ENCODE assay signal across 10 mouse cellular contexts in genomic region chr12:99899991-99900390, GRCm38 (mm10). TPM values are rescaled to one million over a fixed set of nuclear protein-coding genes. Genes with fewer than 3 reads are reported as not detected.
DNase-seq lines count a peak whose midpoint lies in the region; ATAC-seq and TF ChIP-seq lines count a peak whose summit lies in the region.
"Had no signal": no experiment of that assay in that cellular context is flagged by ENCODE, and none has a peak within 500 bp of the region (broad histone marks: within the 10 kb centered on the region; RNA-seq: fewer than 3 reads in every experiment).

No protein-coding gene starts in this region.

- H3K36me3 ChIP-seq in kidney, adult 2 months (ENCODE audit: control insufficient read depth, insufficient read depth, low read length): no peaks in the 10 kb centered on the region

- no peak for ATAC-seq in erythroid progenitor cell, adult 5-6 weeks (replicated peaks; ENCODE audit: low FRiP score, poor library complexity, severe bottlenecking)
- ATAC-seq: hindbrain, embryonic 16.5 days had no signal

- H3K27me3 ChIP-seq in kidney, adult 2 months (replicated peaks; ENCODE audit: control insufficient read depth, insufficient read depth, low read length): no peaks in the 10 kb centered on the region
- H3K27me3 ChIP-seq: forebrain, embryonic 12.5 days had no signal

- no peak overlapping the region for H3K4me3 ChIP-seq in kidney, adult 2 months (ENCODE audit: insufficient read depth, low read depth, low read length)
- H3K4me3 ChIP-seq: forebrain, embryonic 12.5 days had no signal

- TF ChIP-seq CTCF in kidney, adult 2 months (conservative IDR thresholded peaks at IDR 0.05; ENCODE audit: insufficient read depth, insufficient read length, low read depth, low read length): peak; percentile 36

- no peak overlapping the region for H3K27ac ChIP-seq in kidney, adult 2 months (ENCODE audit: insufficient read depth, low read depth, low read length)
- H3K27ac ChIP-seq: forebrain, embryonic 12.5 days had no signal

- TF ChIP-seq POLR2A in kidney, adult 2 months (IDR thresholded peaks at IDR 0.05; ENCODE audit: low read depth, low read length): no peak

- DNase-seq in kidney, adult 2 months: no peak
- DNase-seq in kidney, adult 11 months: no peak
- DNase-seq in 416B (ENCODE audit: low read depth): peak; percentile 25
- DNase-seq in B cell, adult 2 months: peak; percentile 31 to 38
- DNase-seq in induced T-regulatory cell, adult 2 months (ENCODE audit: low read depth): peak; percentile 26
- DNase-seq in ovary, postnatal 36 days (ENCODE audit: low spot score): no peak
- DNase-seq: right cerebral cortex, postnatal 14 days had no signal

- peaks cover 2% of the 10 kb centered on the region; the same call in 1 of the 2 replicates for H3K4me1 ChIP-seq in kidney, adult 2 months (ENCODE audit: control insufficient read depth, insufficient read depth, low read length)
- H3K4me1 ChIP-seq: forebrain, embryonic 12.5 days had no signal

- WGBS in kidney, adult 2 months: 87% methylated on average over 1 of the region's 3 CpGs

RNA-seq across cellular contexts. Expression of gene Tdp1, which starts 15.7 kb away (rescaled TPM):
- polyA plus RNA-seq in kidney, adult 2 months (2012; rRNA removed): 11.2 and 11.7 TPM in 2 replicates
- total RNA-seq in erythroid progenitor cell, adult 5-6 weeks (2015; ENCODE audit: low replicate concordance): 28.5 and 28.9 TPM in 2 replicates
- 11.3 and 11.8 TPM in 2 replicates for total RNA-seq in erythroid progenitor cell, adult 5-6 weeks (2017; ENCODE audit: low replicate concordance)

RNA-seq across cellular contexts. Expression of gene Efcab11, which starts 15.8 kb away (rescaled TPM):
- polyA plus RNA-seq in kidney, adult 2 months (2012; rRNA removed): 0.24 and 0.25 TPM in 2 replicates
- total RNA-seq in erythroid progenitor cell, adult 5-6 weeks (2015; ENCODE audit: low replicate concordance): 21.8 and 42.5 TPM in 2 replicates
- 24.9 and 46.2 TPM in 2 replicates for total RNA-seq in erythroid progenitor cell, adult 5-6 weeks (2017; ENCODE audit: low replicate concordance)

Comparison
In these comparisons a context has a peak if more than half of its experiments do, and no peak if none do; other contexts are left out.
1. DNase-seq: peak in 416B (single experiment), B cell, adult 2 months (2 of 2) and induced T-regulatory cell, adult 2 months (single experiment); none in kidney, adult 2 months (single experiment), kidney, adult 11 months (single experiment) and ovary, postnatal 36 days (single experiment).